Mouse (Mus musculus) ES-E14 (cell line): ENCODE measurements at regions not wholly inside any gene's neighbourhood (a gene's known extent, or its start where the extent isn't known, plus 50 kb on each side); places are given as distances from the start of the nearest gene placed in this dataset.

ENCODE experiments used
- CHD2 ChIP-seq: IDR thresholded peaks from 2 replicates; pipeline ENCODE4 v1.6.1; 2014; ENCODE audit warnings: mild to moderate bottlenecking, low read depth, low read length, inconsistent platforms
- HCFC1 ChIP-seq: IDR thresholded peaks from 2 replicates; pipeline ENCODE4 v1.6.1; 2012; ENCODE audit warnings: low read length, inconsistent platforms, borderline replicate concordance; ENCODE audit not compliant: insufficient read depth
- MAFK ChIP-seq: IDR thresholded peaks from 2 replicates; pipeline ENCODE4 v1.6.1; 2014; ENCODE audit warnings: mild to moderate bottlenecking, low read depth, low read length, inconsistent platforms; ENCODE audit not compliant: insufficient read depth
- ZC3H11A ChIP-seq: IDR thresholded peaks from 2 replicates; pipeline ENCODE4 v1.6.1; 2012; ENCODE audit warnings: low read depth, mild to moderate bottlenecking, inconsistent platforms, low read length, borderline replicate concordance
- ZNF384 ChIP-seq: IDR thresholded peaks from 2 replicates; pipeline ENCODE4 v1.6.1; 2012; ENCODE audit warnings: low read depth, low read length, inconsistent platforms

DNA sequence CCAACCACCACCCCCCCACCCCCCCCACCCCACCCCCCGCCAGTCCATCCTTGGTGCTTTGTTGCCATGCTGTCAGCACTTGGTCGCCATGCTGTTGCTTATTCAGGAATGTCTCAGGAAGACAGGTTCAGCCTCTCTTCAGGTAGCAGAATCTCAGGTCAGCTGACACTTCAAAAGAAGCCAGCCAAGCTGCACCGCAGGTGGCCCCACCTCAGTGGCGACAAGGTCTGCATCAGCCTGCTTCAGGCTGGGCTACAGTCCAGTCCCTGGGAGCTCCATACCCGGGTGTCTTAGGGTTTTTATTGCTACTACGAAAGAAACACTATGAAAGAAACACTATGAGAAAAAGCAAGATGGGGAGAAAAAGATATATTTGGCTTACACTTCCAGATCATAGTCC is 82.4 kb upstream of the Cop1 start:
- TF ChIP-seq ZC3H11A, result no peak
- TF ChIP-seq HCFC1, result no peak
- TF ChIP-seq MAFK, result no peak
- no peak for TF ChIP-seq CHD2
- no peak for TF ChIP-seq ZNF384
